Mouse (Mus musculus) kidney, adult 2 months (tissue): ENCODE results near the gene Wnt5b.

Source experiments
- CTCF ChIP-seq: fragments of 200-500 bp; conservative IDR thresholded peaks from 2 replicates; pipeline ENCODE4 v1.5.1; 2011; ENCODE audit warnings: low read depth, mild to moderate bottlenecking, control low read depth, low read length, moderate library complexity, mixed read lengths; ENCODE audit not compliant: insufficient read depth, insufficient read length
- POLR2A ChIP-seq: fragments of 200-500 bp; IDR thresholded peaks from one replicate; pipeline ENCODE4 v1.6.1; 2011; ENCODE audit warnings: low read depth, low read length, control low read depth

- TF ChIP-seq CTCF (no peak), POLR2A (no peak)
These were observed 129.7 kb downstream of the Wnt5b start for GRCm38 (mm10) chr6:119414262-119415043.
